In genomic region chr3:69319061-69319720, GRCm38 (mm10) we compare ENCODE assay signal across 8 mouse cellular contexts. TPM values are rescaled to one million over a fixed set of nuclear protein-coding genes. Genes with fewer than 3 reads are reported as not detected.
DNase-seq lines count a peak whose midpoint lies in the region; ATAC-seq and TF ChIP-seq lines count a peak whose summit lies in the region.

No protein-coding gene starts in this region.

- H3K4me2 ChIP-seq in lung, embryonic 15.5 days, result peak overlapping the region; percentile 95
- peak overlapping the region; percentile 94 for H3K4me2 ChIP-seq in limb, embryonic 13.5 days (replicated peaks)

- no peak for TF ChIP-seq CTCF in olfactory bulb, adult 2 months (IDR thresholded peaks at IDR 0.05; ENCODE audit: insufficient read depth, low read depth, low read length)

- H3K4me3 ChIP-seq in lung, embryonic 15.5 days, result peak overlapping the region; percentile 64
- peak overlapping the region; percentile 87 for H3K4me3 ChIP-seq in erythroblast, embryonic 14.5 days (replicated peaks)
- peak overlapping the region; percentile 75 for H3K4me3 ChIP-seq in limb, embryonic 13.5 days
- peak overlapping the region; percentile 88 for H3K4me3 ChIP-seq in olfactory bulb, adult 2 months (ENCODE audit: insufficient read depth, low read depth, low read length)

- peaks cover 15% of the 10 kb centered on the region for H3K27me3 ChIP-seq in lung, embryonic 15.5 days
- H3K27me3 ChIP-seq in erythroblast, embryonic 14.5 days (ENCODE audit: control insufficient read depth), result peaks cover 11% of the 10 kb centered on the region
- no peaks in the 10 kb centered on the region; the same call in 1 of the 2 replicates for H3K27me3 ChIP-seq in limb, embryonic 13.5 days

- H3K9me3 ChIP-seq in lung, embryonic 15.5 days, result no peaks in the 10 kb centered on the region
- H3K9me3 ChIP-seq in erythroblast, embryonic 14.5 days (ENCODE audit: control insufficient read depth, low read length), result no peaks in the 10 kb centered on the region
- no peaks in the 10 kb centered on the region for H3K9me3 ChIP-seq in limb, embryonic 13.5 days

- peaks cover 27% of the 10 kb centered on the region for H3K4me1 ChIP-seq in lung, embryonic 15.5 days
- peaks cover 75% of the 10 kb centered on the region for H3K4me1 ChIP-seq in erythroblast, embryonic 14.5 days (ENCODE audit: control insufficient read depth)
- peaks cover 23% of the 10 kb centered on the region for H3K4me1 ChIP-seq in limb, embryonic 13.5 days
- H3K4me1 ChIP-seq in olfactory bulb, adult 2 months (ENCODE audit: control insufficient read depth, insufficient read depth, low read length), result peaks cover 18% of the 10 kb centered on the region; the same call in 1 of the 2 replicates

- no peak overlapping the region for H3K27ac ChIP-seq in lung, embryonic 15.5 days
- no peak overlapping the region for H3K27ac ChIP-seq in limb, embryonic 13.5 days
- H3K27ac ChIP-seq in olfactory bulb, adult 2 months (ENCODE audit: insufficient read depth, low read depth, low read length), result no peak overlapping the region

- no peak for ATAC-seq in lung, embryonic 15.5 days (ENCODE audit: borderline replicate concordance, extremely low read depth, low FRiP score, low TSS enrichment)
- no peak for ATAC-seq in limb, embryonic 13.5 days (ENCODE audit: low FRiP score, low read depth)

- H3K9ac ChIP-seq in lung, embryonic 15.5 days, result no peak overlapping the region
- H3K9ac ChIP-seq in limb, embryonic 13.5 days, result peak overlapping the region; percentile 86; the same call in 1 of the 2 replicates

- no peak for DNase-seq in lung, adult 18-20 months
- DNase-seq in left cerebral cortex, postnatal 14 days (ENCODE audit: low spot score in 2 of 2), result no peak
- no peak for DNase-seq in adrenal gland, adult 18-20 months (ENCODE audit: low spot score in 2 of 2)
- no peak for DNase-seq in cerebellum, postnatal 14 days

- no peak for TF ChIP-seq POLR2A in olfactory bulb, adult 2 months (IDR thresholded peaks at IDR 0.05; ENCODE audit: insufficient read depth, low read depth, low read length)

- H3K36me3 ChIP-seq in lung, embryonic 15.5 days, result no peaks in the 10 kb centered on the region
- H3K36me3 ChIP-seq in erythroblast, embryonic 14.5 days (ENCODE audit: control insufficient read depth), result peaks cover 6% of the 10 kb centered on the region
- H3K36me3 ChIP-seq in limb, embryonic 13.5 days, result no peaks in the 10 kb centered on the region

- intact Hi-C loops in left cerebral cortex, postnatal 14 days (cut with DNase I), result loop anchor here (5.0 to 10.0 kb wide), 3 partner anchors 37 to 406 kb away; partner anchors contain the start of gene Nmd3

- 49% methylated on average over 6 of the region's 6 CpGs for WGBS in lung, embryonic 15.5 days
- 74% methylated on average over 6 of the region's 6 CpGs for WGBS in limb, embryonic 13.5 days
- 51% methylated on average over 6 of the region's 6 CpGs for WGBS in olfactory bulb, adult 2 months

RNA-seq across cellular contexts. Expression of gene Ppm1l, which starts 2.5 kb away (rescaled TPM):
- polyA plus RNA-seq in lung, embryonic 15.5 days (2015; fragmentation: Nextera tagmentation; extraction: Ambion mirVana), result 5.9 and 6.9 TPM in 2 replicates
- 0.17 and 0.28 TPM in 2 replicates for polyA plus RNA-seq in erythroblast, embryonic 14.5 days (2012)
- 14.0 and 15.9 TPM in 2 replicates for polyA plus RNA-seq in limb, embryonic 13.5 days (2015; fragmentation: Nextera tagmentation; extraction: Ambion mirVana)
- polyA plus RNA-seq in olfactory bulb, adult 2 months (2012; ENCODE audit: insufficient read depth, insufficient read length, low replicate concordance, missing spikeins), result not detected in 2 replicates
- 10 to 100 TPM; 78.5 to 82.1 TPM for total RNA-seq in left cerebral cortex, postnatal 14 days (2021)
- 10 to 100 TPM; 15.0 to 15.8 TPM for total RNA-seq in adrenal gland, adult 18-20 months (2021)
